ENCODE assay signal across 9 mouse cellular contexts in genomic region chr11:20347548-20347947, GRCm38 (mm10). TPM values are rescaled to one million over a fixed set of nuclear protein-coding genes. Genes with fewer than 3 reads are reported as not detected.
DNase-seq lines count a peak whose midpoint lies in the region; ATAC-seq and TF ChIP-seq lines count a peak whose summit lies in the region.
"Had no signal": no experiment of that assay in that cellular context is flagged by ENCODE, and none has a peak within 500 bp of the region (broad histone marks: within the 10 kb centered on the region; RNA-seq: fewer than 3 reads in every experiment).

No protein-coding gene starts in this region.

- H3K4me3 ChIP-seq in hindbrain, postnatal 0 days (ENCODE audit: low read length): no peak overlapping the region
- no peak overlapping the region for H3K4me3 ChIP-seq in hindbrain, embryonic 12.5 days
- H3K4me3 ChIP-seq in forebrain, postnatal 0 days (ENCODE audit: low read depth, low read length): no peak overlapping the region
- H3K4me3 ChIP-seq in limb, embryonic 10.5 days: no peak overlapping the region
- H3K4me3 ChIP-seq: erythroblast, embryonic 14.5 days had no signal

- H3K36me3 ChIP-seq in hindbrain, postnatal 0 days (ENCODE audit: insufficient read depth, low read length): no peaks in the 10 kb centered on the region
- no peaks in the 10 kb centered on the region for H3K36me3 ChIP-seq in hindbrain, embryonic 12.5 days
- H3K36me3 ChIP-seq in forebrain, postnatal 0 days (ENCODE audit: insufficient read depth): no peaks in the 10 kb centered on the region
- H3K36me3 ChIP-seq in limb, embryonic 10.5 days: no peaks in the 10 kb centered on the region

- H3K27ac ChIP-seq in hindbrain, postnatal 0 days: no peak overlapping the region
- H3K27ac ChIP-seq in hindbrain, embryonic 12.5 days: no peak overlapping the region
- no peak overlapping the region for H3K27ac ChIP-seq in forebrain, postnatal 0 days (ENCODE audit: low read depth, low read length)
- H3K27ac ChIP-seq in limb, embryonic 10.5 days: no peak overlapping the region

- H3K4me2 ChIP-seq in hindbrain, postnatal 0 days (ENCODE audit: low read depth, low read length): no peak overlapping the region
- H3K4me2 ChIP-seq in hindbrain, embryonic 12.5 days (replicated peaks): no peak overlapping the region
- H3K4me2 ChIP-seq in forebrain, postnatal 0 days (ENCODE audit: low read depth): no peak overlapping the region

- H3K27me3 ChIP-seq in hindbrain, postnatal 0 days (ENCODE audit: insufficient read depth, low read length): no peaks in the 10 kb centered on the region
- no peaks in the 10 kb centered on the region for H3K27me3 ChIP-seq in hindbrain, embryonic 12.5 days
- no peaks in the 10 kb centered on the region for H3K27me3 ChIP-seq in forebrain, postnatal 0 days (ENCODE audit: insufficient read depth, low read length)
- no peaks in the 10 kb centered on the region for H3K27me3 ChIP-seq in limb, embryonic 10.5 days (ENCODE audit: low read depth, poor library complexity, severe bottlenecking)

- 47% methylated on average over 6 of the region's 6 CpGs for WGBS in hindbrain, postnatal 0 days
- WGBS in hindbrain, embryonic 12.5 days: 84% methylated on average over 6 of the region's 6 CpGs
- WGBS in forebrain, postnatal 0 days: 19% methylated on average over 6 of the region's 6 CpGs
- 96% methylated on average over 6 of the region's 6 CpGs for WGBS in limb, embryonic 10.5 days

- TF ChIP-seq CTCF in hindbrain, postnatal 0 days (IDR thresholded peaks at IDR 0.05; ENCODE audit: low read depth): no peak
- no peak for TF ChIP-seq CTCF in forebrain, postnatal 0 days (IDR thresholded peaks at IDR 0.05; ENCODE audit: low read depth)

- H3K4me1 ChIP-seq in hindbrain, postnatal 0 days (ENCODE audit: insufficient read depth, low read length): no peaks in the 10 kb centered on the region
- H3K4me1 ChIP-seq in hindbrain, embryonic 12.5 days: no peaks in the 10 kb centered on the region
- H3K4me1 ChIP-seq in forebrain, postnatal 0 days (ENCODE audit: insufficient read depth): no peaks in the 10 kb centered on the region
- H3K4me1 ChIP-seq in limb, embryonic 10.5 days: no peaks in the 10 kb centered on the region

- DNase-seq in hindbrain, postnatal 0 days (ENCODE audit: low spot score): peak; percentile 78
- DNase-seq in adrenal gland, postnatal 10 days: peak; percentile 94
- peak; percentile 75 for DNase-seq in forebrain, postnatal 0 days
- DNase-seq in kidney, adult 9 months: peak; percentile 89
- DNase-seq in lung, postnatal 36 days: peak; percentile 22
- no peak for DNase-seq in limb, embryonic 10.5 days (ENCODE audit: low spot score)

- peak; percentile 80 for ATAC-seq in hindbrain, postnatal 0 days
- ATAC-seq in hindbrain, embryonic 12.5 days (ENCODE audit: low FRiP score): no peak
- ATAC-seq in forebrain, postnatal 0 days: peak; percentile 86
- ATAC-seq in granulocyte monocyte progenitor cell, adult 5-6 weeks (replicated peaks; ENCODE audit: poor library complexity, severe bottlenecking): no peak

- H3K9me3 ChIP-seq in hindbrain, postnatal 0 days (ENCODE audit: low read length): no peaks in the 10 kb centered on the region
- H3K9me3 ChIP-seq in hindbrain, embryonic 12.5 days (replicated peaks): no peaks in the 10 kb centered on the region
- no peaks in the 10 kb centered on the region for H3K9me3 ChIP-seq in forebrain, postnatal 0 days (ENCODE audit: low read length)
- H3K9me3 ChIP-seq in limb, embryonic 10.5 days (replicated peaks): no peaks in the 10 kb centered on the region

- H3K9ac ChIP-seq in hindbrain, postnatal 0 days (replicated peaks; ENCODE audit: low read length): no peak overlapping the region
- H3K9ac ChIP-seq in hindbrain, embryonic 12.5 days: no peak overlapping the region
- H3K9ac ChIP-seq in forebrain, postnatal 0 days: no peak overlapping the region

RNA-seq across cellular contexts. Expression of gene Slc1a4, which starts 15.0 kb away (rescaled TPM):
- 199 and 217 TPM in 2 replicates for total RNA-seq in hindbrain, postnatal 0 days (2014; rRNA removed)
- polyA plus RNA-seq in hindbrain, postnatal 0 days (2015; fragmentation: Nextera tagmentation; extraction: Ambion mirVana): 70.5 and 71.4 TPM in 2 replicates
- 25.2 and 26.0 TPM in 2 replicates for polyA plus RNA-seq in hindbrain, embryonic 12.5 days (2016; fragmentation: Nextera tagmentation; extraction: Ambion mirVana)
- total RNA-seq in adrenal gland, postnatal 10 days (2021): 10 to 100 TPM in 1 of 2 experiments, 1 to 10 TPM in 1; 7.8 to 10.6 TPM
- total RNA-seq in forebrain, postnatal 0 days (2014; rRNA removed): 123 and 164 TPM in 2 replicates
- 57.4 and 70.1 TPM in 2 replicates for polyA plus RNA-seq in forebrain, postnatal 0 days (2015; fragmentation: Nextera tagmentation; extraction: Ambion mirVana)
- total RNA-seq in granulocyte monocyte progenitor cell, adult 5-6 weeks (2014; fragmentation: Nextera tagmentation): 0.73 and 1.2 TPM in 2 replicates
- 0.36 and 0.47 TPM in 2 replicates for total RNA-seq in granulocyte monocyte progenitor cell, adult 5-6 weeks (2017)
- polyA plus RNA-seq in limb, embryonic 10.5 days (2016; fragmentation: Nextera tagmentation; extraction: Ambion mirVana): 11.1 and 11.9 TPM in 2 replicates

Comparison
In these comparisons a context has a peak if more than half of its experiments do, and no peak if none do; other contexts are left out.
1. ATAC-seq: peak in hindbrain, postnatal 0 days (single experiment) and forebrain, postnatal 0 days (single experiment); none in hindbrain, embryonic 12.5 days (single experiment) and granulocyte monocyte progenitor cell, adult 5-6 weeks (single experiment).
2. RNA of gene Slc1a4, which starts 15.0 kb away (total RNA-seq): 199 to 217 TPM in hindbrain, postnatal 0 days and 123 to 164 TPM in forebrain, postnatal 0 days; 7.8 to 10.6 TPM in adrenal gland, postnatal 10 days and 0.36 to 1.2 TPM in granulocyte monocyte progenitor cell, adult 5-6 weeks; every median in the first group is over 10 times any median in the second.